ENCODE assay signal across 8 mouse cellular contexts in the genomic region with DNA sequence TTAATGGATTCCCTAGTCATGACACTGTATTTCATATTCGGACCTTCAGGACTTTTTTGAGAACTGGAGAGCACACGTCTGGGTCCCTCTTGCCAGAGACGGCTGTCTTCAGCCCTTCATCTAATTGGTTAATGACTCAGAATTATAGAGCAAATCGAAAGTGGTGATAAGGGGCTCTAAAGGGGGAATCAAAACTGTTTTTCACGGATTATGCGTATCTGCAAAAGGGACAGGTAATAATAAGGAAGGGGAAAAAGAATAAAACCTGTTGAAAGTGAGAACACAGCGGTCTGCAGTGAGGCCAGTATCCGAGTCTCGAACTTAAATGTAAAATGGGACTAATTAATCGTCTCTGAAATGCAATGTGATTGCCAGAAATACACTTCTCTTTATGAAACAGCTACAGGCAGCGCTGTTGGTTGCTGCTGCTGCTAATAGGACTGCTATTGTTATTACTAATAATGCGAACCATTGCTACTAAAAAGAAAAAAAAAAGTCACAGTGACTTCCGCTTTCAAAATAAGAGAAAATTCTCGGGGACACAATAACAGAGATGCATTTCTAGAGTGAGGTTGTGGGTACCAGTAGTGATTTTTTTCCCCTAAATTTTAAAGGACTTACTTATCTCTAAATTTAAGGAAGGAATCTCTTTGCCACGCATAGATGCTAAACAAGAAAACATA. TPM values are rescaled to one million over a fixed set of nuclear protein-coding genes. Genes with fewer than 3 reads are reported as not detected.
DNase-seq lines count a peak whose midpoint lies in the region; ATAC-seq and TF ChIP-seq lines count a peak whose summit lies in the region.

No protein-coding gene starts in this region.

- no peak for DNase-seq in heart, adult 2 months
- DNase-seq in heart, adult 8-10 months (ENCODE audit: low spot score) = no peak
- no peak for DNase-seq in cerebellum, adult 11-12 months
- DNase-seq in urinary bladder, postnatal 36 days (ENCODE audit: low spot score in 2 of 2) = no peak

- H3K27me3 ChIP-seq in heart, adult 2 months (ENCODE audit: control insufficient read depth, insufficient read depth, low read length) = no peaks in the 10 kb centered on the region
- peaks cover 14% of the 10 kb centered on the region for H3K27me3 ChIP-seq in E14TG2a.4 (ENCODE audit: insufficient read depth, low read length)

- no peak for TF ChIP-seq CTCF in heart, adult 2 months (IDR thresholded peaks at IDR 0.05)
- no peak for TF ChIP-seq CTCF in E14TG2a.4 (conservative IDR thresholded peaks at IDR 0.05; ENCODE audit: low read length)

- H3K4me1 ChIP-seq in heart, adult 2 months (ENCODE audit: control insufficient read depth, insufficient read depth, low read length) = no peaks in the 10 kb centered on the region
- H3K4me1 ChIP-seq in E14TG2a.4 (replicated peaks; ENCODE audit: low read depth, low read length) = no peaks in the 10 kb centered on the region

- H3K36me3 ChIP-seq in heart, adult 2 months (ENCODE audit: control insufficient read depth, insufficient read depth, low read length) = no peaks in the 10 kb centered on the region
- no peaks in the 10 kb centered on the region for H3K36me3 ChIP-seq in E14TG2a.4 (ENCODE audit: insufficient read depth, low read length)

- H3K9ac ChIP-seq in heart, adult 2 months (ENCODE audit: low read depth, low read length) = no peak overlapping the region

- H3K27ac ChIP-seq in heart, adult 2 months = no peak overlapping the region

- WGBS in heart, adult 2 months = 13% methylated on average over 15 of the region's 15 CpGs

- TF ChIP-seq POLR2A in heart, adult 2 months (IDR thresholded peaks at IDR 0.05; ENCODE audit: insufficient read depth, low read depth, low read length) = no peak

- no peaks in the 10 kb centered on the region for H3K9me3 ChIP-seq in E14TG2a.4 (ENCODE audit: low read length)

- no peaks in the 10 kb centered on the region for H3K79me2 ChIP-seq in heart, adult 2 months (replicated peaks; ENCODE audit: control insufficient read depth, insufficient read depth, low read length)

- H3K4me3 ChIP-seq in heart, adult 2 months = peak overlapping the region; percentile 72
- peak overlapping the region; percentile 85 for H3K4me3 ChIP-seq in E14TG2a.4 (replicated peaks; ENCODE audit: low read length)

- intact Hi-C loops in heart, adult 2 months (cut with DNase I) = no loop called here

- no peak for TF ChIP-seq EP300 in heart, adult 2 months (IDR thresholded peaks at IDR 0.05; ENCODE audit: insufficient read depth, low read depth, low read length)

- ATAC-seq in granulocyte monocyte progenitor cell, adult 5-6 weeks (replicated peaks; ENCODE audit: poor library complexity, severe bottlenecking) = 0 out of 2 replicates have a peak, but pooled peaks have one; percentile 15
- peak; percentile 38 for ATAC-seq in megakaryocyte, adult 5-6 weeks (ENCODE audit: poor library complexity, severe bottlenecking)
- no peak for ATAC-seq in monocyte, adult 5-6 weeks (replicated peaks; ENCODE audit: insufficient number of reproducible peaks, low FRiP score, low TSS enrichment, poor library complexity, severe bottlenecking)

RNA-seq across cellular contexts. Expression of a gene that starts 1.0 kb away (rescaled TPM):
- not detected for total RNA-seq in heart, adult 2 months (2021)
- 0.08 TPM in 1 of 2 replicates, not detected in the other for polyA plus RNA-seq in heart, adult 2 months (2012; rRNA removed)
- total RNA-seq in heart, adult 8-10 months (2022) = under 1 TPM in 1 of 4 experiments, not detected in 3; 0.14 TPM
- not detected in 2 replicates for total RNA-seq in granulocyte monocyte progenitor cell, adult 5-6 weeks (2014; fragmentation: Nextera tagmentation)
- 0.30 TPM in 1 of 2 replicates, not detected in the other for total RNA-seq in granulocyte monocyte progenitor cell, adult 5-6 weeks (2017)
- 0.13 and 0.18 TPM in 2 replicates for total RNA-seq in megakaryocyte, adult 5-6 weeks (2015)
- total RNA-seq in megakaryocyte, adult 5-6 weeks (2017) = 0.18 TPM in 1 of 2 replicates, not detected in the other
- total RNA-seq in monocyte, adult 5-6 weeks (2017) = 0.38 to 1.5 TPM (median 0.85 TPM) in 3 replicates

RNA-seq across cellular contexts. Expression of a gene that starts 7.8 kb away (rescaled TPM):
- total RNA-seq in heart, adult 2 months (2021) = not detected
- not detected in 2 replicates for polyA plus RNA-seq in heart, adult 2 months (2012; rRNA removed)
- total RNA-seq in heart, adult 8-10 months (2022) = not detected
- not detected in 2 replicates for total RNA-seq in granulocyte monocyte progenitor cell, adult 5-6 weeks (2014; fragmentation: Nextera tagmentation)
- not detected in 2 replicates for total RNA-seq in granulocyte monocyte progenitor cell, adult 5-6 weeks (2017)
- total RNA-seq in megakaryocyte, adult 5-6 weeks (2015) = not detected in 2 replicates
- not detected in 2 replicates for total RNA-seq in megakaryocyte, adult 5-6 weeks (2017)
- total RNA-seq in monocyte, adult 5-6 weeks (2017) = not detected in 3 replicates
